Mouse (Mus musculus): ENCODE measurements around the gene Gimap9. TPM values are rescaled to one million over a fixed set of nuclear protein-coding genes. Genes with fewer than 3 reads are reported as not detected.

Gimap9 gene
- polyA plus RNA-seq, 1 experiment from 2014 or later, result 9.8 TPM

DNA sequence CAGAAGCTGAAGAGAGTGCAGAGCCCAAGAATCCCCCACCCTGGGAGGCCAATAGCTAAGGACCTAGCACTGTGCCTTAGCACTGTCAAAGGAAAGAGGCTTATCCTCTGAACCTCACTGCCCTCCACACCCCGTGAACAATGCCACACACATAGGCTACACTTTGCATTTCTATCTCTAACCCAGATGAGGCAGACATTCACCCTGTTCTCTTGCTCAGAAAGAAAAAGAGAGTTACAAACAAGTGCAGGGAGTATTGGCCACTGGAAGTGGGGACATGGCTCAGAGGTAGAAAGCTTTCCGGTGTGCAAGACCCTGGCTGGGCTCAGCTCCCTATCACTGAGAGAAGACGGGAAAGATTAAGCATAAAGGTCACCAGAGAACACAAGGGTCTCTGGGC is 30.2 kb downstream of the Gimap9 start:
- Histone ChIP-seq H3K4me2 (ENCODE audit: low read depth, low read length) (no peak overlapping the region), H3K36me3 (ENCODE audit: control insufficient read depth, insufficient read depth, low read length) (no peaks in the 10 kb centered on the region), H3K9me3 (replicated peaks; ENCODE audit: control insufficient read depth, low read length) (no peaks in the 10 kb centered on the region), H3K27me3 (ENCODE audit: control insufficient read depth, insufficient read depth, low read length) (no peaks in the 10 kb centered on the region), H3K9ac (ENCODE audit: low read length) (peak overlapping the region; percentile 50), H3K4me1 (ENCODE audit: control insufficient read depth, insufficient read depth, low read length) (no peaks in the 10 kb centered on the region), H3K4me3 (replicated peaks; ENCODE audit: low read length) (peak overlapping the region; percentile 13; the same call in 1 of the 2 replicates), H3K27ac (ENCODE audit: low read length) (peak overlapping the region; percentile 49)
- ATAC-seq (ENCODE audit: insufficient read depth, low FRiP score), result no peak
- WGBS, result 50% methylated on average over 3 of the region's 3 CpGs

DNA sequence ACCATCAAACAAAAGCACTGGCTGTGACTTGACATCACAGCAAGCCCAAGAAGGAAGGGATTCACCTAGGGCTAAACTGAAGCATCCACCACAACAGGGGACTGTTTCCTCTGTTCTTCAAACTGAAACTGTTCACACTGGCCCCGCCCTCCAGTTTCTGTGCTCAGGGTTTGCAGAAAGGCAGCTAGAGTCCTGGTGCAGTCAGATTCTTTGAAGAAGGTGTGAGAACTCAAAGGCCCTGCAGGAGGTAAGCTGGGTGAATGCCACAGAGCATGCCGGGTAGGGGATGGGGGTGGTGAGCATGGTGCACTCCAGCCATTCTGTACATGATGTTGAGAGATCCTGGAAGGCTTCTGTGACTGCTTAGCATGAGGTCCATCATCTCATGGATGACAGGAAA is 42.5 kb downstream of the Gimap9 start, which contains the start of the genes Gm28053 and Gimap7:
TSS of gene Gm28053 (plus strand) at position 153 of the 400 bp plus-strand sequence.
TSS of gene Gimap7 (plus strand) at position 167 of the 400 bp plus-strand sequence.
- Histone ChIP-seq H3K36me3 (ENCODE audit: control insufficient read depth, insufficient read depth, low read length) (no peaks in the 10 kb centered on the region), H3K27me3 (ENCODE audit: control insufficient read depth, insufficient read depth, low read length) (no peaks in the 10 kb centered on the region), H3K4me3 (replicated peaks; ENCODE audit: low read length) (no peak within 1 kb of the TSS), H3K4me2 (ENCODE audit: low read depth, low read length) (no peak within 1 kb of the TSS), H3K9ac (ENCODE audit: low read length) (no peak within 1 kb of the TSS), H3K27ac (ENCODE audit: low read length) (no peak within 1 kb of the TSS), H3K4me1 (ENCODE audit: control insufficient read depth, insufficient read depth, low read length) (no peaks in the 10 kb centered on the region), H3K9me3 (replicated peaks; ENCODE audit: control insufficient read depth, low read length) (no peaks in the 10 kb centered on the region)
- WGBS, result 53% methylated on average over 2 of the region's 2 CpGs
- no peak for ATAC-seq (ENCODE audit: insufficient read depth, low FRiP score)

DNA sequence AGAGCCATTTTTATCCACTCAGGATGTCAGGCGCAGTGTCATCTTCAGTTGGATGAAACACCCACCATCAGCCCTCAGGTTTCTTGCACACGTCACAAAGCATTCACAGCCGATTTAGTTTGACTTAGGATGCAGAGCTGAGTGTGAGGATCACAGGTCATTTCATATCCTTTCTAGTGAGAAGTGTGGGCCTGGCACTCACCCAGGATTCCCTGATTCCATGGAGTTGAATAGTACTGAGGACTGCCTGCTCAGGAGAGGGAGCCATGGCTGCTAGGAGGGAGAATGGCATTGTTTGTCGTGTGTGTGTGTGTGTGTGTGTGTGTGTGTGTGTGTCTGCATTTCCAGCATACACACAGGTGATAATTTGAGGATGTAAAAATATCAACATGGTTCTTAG is 44.4 kb downstream of the Gimap9 start:
- Histone ChIP-seq H3K27ac (ENCODE audit: low read length) (no peak overlapping the region), H3K9me3 (replicated peaks; ENCODE audit: control insufficient read depth, low read length) (no peaks in the 10 kb centered on the region), H3K4me2 (ENCODE audit: low read depth, low read length) (no peak overlapping the region), H3K27me3 (ENCODE audit: control insufficient read depth, insufficient read depth, low read length) (no peaks in the 10 kb centered on the region), H3K4me3 (replicated peaks; ENCODE audit: low read length) (no peak overlapping the region), H3K9ac (ENCODE audit: low read length) (no peak overlapping the region), H3K4me1 (ENCODE audit: control insufficient read depth, insufficient read depth, low read length) (no peaks in the 10 kb centered on the region), H3K36me3 (ENCODE audit: control insufficient read depth, insufficient read depth, low read length) (no peaks in the 10 kb centered on the region)
- ATAC-seq (ENCODE audit: insufficient read depth, low FRiP score), result no peak
- 76% methylated on average over 4 of the region's 4 CpGs for WGBS

DNA sequence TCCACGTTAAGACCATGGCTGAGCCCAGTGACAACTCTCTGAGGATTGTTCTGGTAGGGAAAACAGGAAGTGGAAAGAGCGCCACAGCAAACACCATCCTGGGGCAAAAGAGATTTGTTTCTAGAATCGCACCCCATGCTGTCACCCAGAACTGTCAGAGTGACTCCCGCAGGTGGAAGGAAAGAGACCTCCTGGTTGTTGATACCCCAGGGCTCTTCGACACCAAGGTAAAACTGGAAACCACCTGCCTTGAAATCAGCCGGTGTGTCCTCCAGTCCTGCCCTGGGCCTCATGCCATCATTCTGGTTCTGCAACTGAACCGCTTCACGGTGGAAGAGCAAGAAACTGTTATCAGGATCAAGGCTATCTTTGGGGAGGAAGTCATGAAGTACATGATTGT is 47.5 kb downstream of the Gimap9 start:
- H3K27ac ChIP-seq (ENCODE audit: low read length), result no peak overlapping the region
- ATAC-seq (ENCODE audit: insufficient read depth, low FRiP score), result no peak
- no peak overlapping the region for H3K4me2 ChIP-seq (ENCODE audit: low read depth, low read length)
- no peaks in the 10 kb centered on the region for H3K9me3 ChIP-seq (replicated peaks; ENCODE audit: control insufficient read depth, low read length)
- H3K4me3 ChIP-seq (replicated peaks; ENCODE audit: low read length), result no peak overlapping the region
- H3K36me3 ChIP-seq (ENCODE audit: control insufficient read depth, insufficient read depth, low read length), result no peaks in the 10 kb centered on the region
- 0 out of 2 replicates have a peak, but pooled peaks cover 4% of the 10 kb centered on the region for H3K4me1 ChIP-seq (ENCODE audit: control insufficient read depth, insufficient read depth, low read length)
- H3K9ac ChIP-seq (ENCODE audit: low read length), result no peak overlapping the region
- no peaks in the 10 kb centered on the region for H3K27me3 ChIP-seq (ENCODE audit: control insufficient read depth, insufficient read depth, low read length)
- WGBS, result 79% methylated on average over 8 of the region's 8 CpGs

DNA sequence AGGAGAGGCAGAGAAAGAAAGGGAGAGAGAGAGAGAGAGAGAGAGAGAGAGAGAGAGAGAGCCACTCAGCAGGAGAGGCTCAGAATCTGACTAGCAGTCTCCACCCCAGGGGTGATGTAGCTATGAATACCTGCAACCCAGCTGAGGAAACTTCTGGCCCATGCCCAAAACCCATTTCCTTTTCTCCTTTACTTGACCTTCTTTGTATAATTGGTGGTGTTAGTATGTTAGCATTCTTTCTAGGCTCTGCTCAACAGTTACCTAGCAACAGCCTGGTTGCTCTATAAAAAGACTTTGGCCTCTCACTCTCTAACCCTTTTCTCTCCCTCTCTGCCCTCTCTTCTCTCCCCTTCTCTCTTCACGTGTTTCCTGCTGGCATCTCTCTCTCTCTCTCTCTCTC is 49.5 kb downstream of the Gimap9 start:
- 0 out of 2 replicates have a peak, but pooled peaks cover 4% of the 10 kb centered on the region for H3K4me1 ChIP-seq (ENCODE audit: control insufficient read depth, insufficient read depth, low read length)
- ATAC-seq (ENCODE audit: insufficient read depth, low FRiP score), result peak; percentile 78; the same call in 1 of the 2 replicates
- H3K27ac ChIP-seq (ENCODE audit: low read length), result no peak overlapping the region

DNA sequence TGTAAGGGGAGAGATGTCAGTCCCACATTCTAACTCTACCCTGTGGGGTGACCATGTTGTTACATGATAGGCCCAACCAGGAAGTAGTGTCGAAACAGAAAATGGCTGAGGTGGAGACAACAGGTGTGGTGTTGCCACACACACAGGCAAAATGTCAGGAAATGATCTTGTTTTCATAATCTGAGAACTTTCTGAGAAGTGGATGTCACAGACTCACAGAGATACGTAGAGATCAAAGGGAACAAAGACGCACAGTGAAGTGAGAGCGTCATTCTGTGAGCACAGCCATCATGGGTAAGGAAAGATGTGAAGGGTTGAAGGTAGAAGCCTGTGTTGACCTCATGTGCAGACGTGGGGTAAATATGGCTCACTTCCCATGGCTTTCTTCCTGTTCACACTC is 51.8 kb downstream of the Gimap9 start:
- Histone ChIP-seq H3K36me3 (ENCODE audit: control insufficient read depth, insufficient read depth, low read length) (no peaks in the 10 kb centered on the region), H3K27ac (ENCODE audit: low read length) (no peak overlapping the region), H3K9me3 (replicated peaks; ENCODE audit: control insufficient read depth, low read length) (no peaks in the 10 kb centered on the region), H3K9ac (ENCODE audit: low read length) (no peak overlapping the region), H3K4me1 (ENCODE audit: control insufficient read depth, insufficient read depth, low read length) (0 out of 2 replicates have a peak, but pooled peaks cover 4% of the 10 kb centered on the region), H3K27me3 (ENCODE audit: control insufficient read depth, insufficient read depth, low read length) (no peaks in the 10 kb centered on the region), H3K4me2 (ENCODE audit: low read depth, low read length) (no peak overlapping the region), H3K4me3 (replicated peaks; ENCODE audit: low read length) (no peak overlapping the region)
- WGBS, result 87% methylated on average over 5 of the region's 5 CpGs
- no peak for ATAC-seq (ENCODE audit: insufficient read depth, low FRiP score)

More for the DNA sequence above, 49.5 kb downstream of the Gimap9 start:
- Histone ChIP-seq H3K9me3 (replicated peaks; ENCODE audit: control insufficient read depth, low read length) (no peaks in the 10 kb centered on the region), H3K27me3 (ENCODE audit: control insufficient read depth, insufficient read depth, low read length) (no peaks in the 10 kb centered on the region), H3K4me2 (ENCODE audit: low read depth, low read length) (no peak overlapping the region), H3K4me3 (replicated peaks; ENCODE audit: low read length) (no peak overlapping the region), H3K9ac (ENCODE audit: low read length) (no peak overlapping the region), H3K36me3 (ENCODE audit: control insufficient read depth, insufficient read depth, low read length) (no peaks in the 10 kb centered on the region)
- 0% methylated on average over 1 of the region's 1 CpGs for WGBS

Other genes with a start within 250 kb of the Gimap9 start
- 24.1 and 24.4 TPM in 2 replicates for gene Zfp467, start 230.3 kb upstream of the Gimap9 start, polyA plus RNA-seq (2015; fragmentation: Nextera tagmentation; extraction: Ambion mirVana)
- 0.14 and 0.89 TPM in 2 replicates for gene Sspo, start 227.9 kb upstream of the Gimap9 start, polyA plus RNA-seq (2015; fragmentation: Nextera tagmentation; extraction: Ambion mirVana)
- 23.3 and 25.7 TPM in 2 replicates for gene Atp6v0e2, start 138.5 kb upstream of the Gimap9 start, polyA plus RNA-seq (2015; fragmentation: Nextera tagmentation; extraction: Ambion mirVana)
- 7.5 and 9.6 TPM in 2 replicates for gene Lrrc61, start 121.3 kb upstream of the Gimap9 start, polyA plus RNA-seq (2015; fragmentation: Nextera tagmentation; extraction: Ambion mirVana)
- 122 and 128 TPM in 2 replicates for gene Rarres2, start 103.3 kb upstream of the Gimap9 start, polyA plus RNA-seq (2015; fragmentation: Nextera tagmentation; extraction: Ambion mirVana)
- not detected in 2 replicates for gene Gm45021, start 86.5 kb upstream of the Gimap9 start, polyA plus RNA-seq (2015; fragmentation: Nextera tagmentation; extraction: Ambion mirVana)
- 25.7 and 28.0 TPM in 2 replicates for gene Repin1, start 82.2 kb upstream of the Gimap9 start, polyA plus RNA-seq (2015; fragmentation: Nextera tagmentation; extraction: Ambion mirVana)
- 0.70 and 1.8 TPM in 2 replicates for gene Gm44965, start 82.2 kb upstream of the Gimap9 start, polyA plus RNA-seq (2015; fragmentation: Nextera tagmentation; extraction: Ambion mirVana)
- gene Zfp775, start 74.1 kb upstream of the Gimap9 start, polyA plus RNA-seq (2015; fragmentation: Nextera tagmentation; extraction: Ambion mirVana), result 5.2 and 5.9 TPM in 2 replicates
- gene AI854703, start 49.4 kb upstream of the Gimap9 start, polyA plus RNA-seq (2015; fragmentation: Nextera tagmentation; extraction: Ambion mirVana), result 1.1 and 1.3 TPM in 2 replicates
- 1.6 and 1.8 TPM in 2 replicates for gene Gimap8, start 28.9 kb upstream of the Gimap9 start, polyA plus RNA-seq (2015; fragmentation: Nextera tagmentation; extraction: Ambion mirVana)
- gene Gimap4, start 8.4 kb downstream of the Gimap9 start, polyA plus RNA-seq (2015; fragmentation: Nextera tagmentation; extraction: Ambion mirVana), result 19.3 and 22.2 TPM in 2 replicates
- 22.2 and 22.5 TPM in 2 replicates for gene Gimap6, start 32.1 kb downstream of the Gimap9 start, polyA plus RNA-seq (2015; fragmentation: Nextera tagmentation; extraction: Ambion mirVana)
- 2.5 and 3.2 TPM in 2 replicates for gene Gm28053, start 42.5 kb downstream of the Gimap9 start, polyA plus RNA-seq (2015; fragmentation: Nextera tagmentation; extraction: Ambion mirVana)
- gene Gimap7, start 42.5 kb downstream of the Gimap9 start, polyA plus RNA-seq (2015; fragmentation: Nextera tagmentation; extraction: Ambion mirVana), result 0.14 TPM in 1 of 2 replicates, not detected in the other
- gene Gimap1, start 62.9 kb downstream of the Gimap9 start, polyA plus RNA-seq (2015; fragmentation: Nextera tagmentation; extraction: Ambion mirVana), result 15.7 and 19.7 TPM in 2 replicates
- gene Gimap5, start 70.1 kb downstream of the Gimap9 start, polyA plus RNA-seq (2015; fragmentation: Nextera tagmentation; extraction: Ambion mirVana), result 6.9 and 8.1 TPM in 2 replicates
- gene Gimap3, start 94.7 kb downstream of the Gimap9 start, polyA plus RNA-seq (2015; fragmentation: Nextera tagmentation; extraction: Ambion mirVana), result 0.14 and 0.17 TPM in 2 replicates
- gene Tmem176a, start 164.8 kb downstream of the Gimap9 start, polyA plus RNA-seq (2015; fragmentation: Nextera tagmentation; extraction: Ambion mirVana), result 157 and 176 TPM in 2 replicates
- gene Tmem176b, start 165.4 kb downstream of the Gimap9 start, polyA plus RNA-seq (2015; fragmentation: Nextera tagmentation; extraction: Ambion mirVana), result 302 and 332 TPM in 2 replicates
- gene Aoc1, start 196.8 kb downstream of the Gimap9 start, polyA plus RNA-seq (2015; fragmentation: Nextera tagmentation; extraction: Ambion mirVana), result 2.5 and 4.6 TPM in 2 replicates